Mouse (Mus musculus): ENCODE data around the gene Afm.

- TF ChIP-seq CTCF (IDR thresholded peaks at IDR 0.05; ENCODE audit: low read depth, low read length) (no peak), POLR2A (IDR thresholded peaks at IDR 0.05; ENCODE audit: insufficient read depth, low read length) (no peak)
Observed at GRCm38 (mm10) chr5:90562880-90563279, 44.1 kb downstream of the Afm start.
